Mouse (Mus musculus) ovary, postnatal 10 days (tissue): ENCODE results near the gene Srr.

ENCODE experiments used
- DNase-seq: peaks from one replicate; pipeline ENCODE4 v3.0.0; 2022; ENCODE audit warnings: low spot score

The Srr gene

DNA sequence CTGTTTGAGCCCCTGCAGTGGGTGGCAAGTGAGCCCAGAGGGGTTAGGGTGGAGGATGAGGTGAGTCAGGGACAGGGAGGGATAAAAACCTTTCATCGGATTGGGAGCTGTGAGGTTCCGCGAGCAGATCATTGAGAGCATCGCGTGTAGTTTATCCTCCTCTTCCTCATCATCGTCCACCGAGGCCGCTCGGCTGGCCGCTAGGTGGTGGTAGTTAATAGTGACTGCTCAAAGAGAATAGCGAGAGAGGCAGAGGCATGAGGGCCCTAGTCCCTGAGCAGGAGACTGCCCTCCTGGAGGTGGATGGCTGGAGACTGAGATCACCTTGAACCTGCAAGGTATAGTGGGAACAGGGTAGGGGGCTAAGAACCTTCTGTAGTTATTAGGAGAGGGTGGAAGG, 62.3 kb downstream of the Srr start:
- no peak for DNase-seq

DNA sequence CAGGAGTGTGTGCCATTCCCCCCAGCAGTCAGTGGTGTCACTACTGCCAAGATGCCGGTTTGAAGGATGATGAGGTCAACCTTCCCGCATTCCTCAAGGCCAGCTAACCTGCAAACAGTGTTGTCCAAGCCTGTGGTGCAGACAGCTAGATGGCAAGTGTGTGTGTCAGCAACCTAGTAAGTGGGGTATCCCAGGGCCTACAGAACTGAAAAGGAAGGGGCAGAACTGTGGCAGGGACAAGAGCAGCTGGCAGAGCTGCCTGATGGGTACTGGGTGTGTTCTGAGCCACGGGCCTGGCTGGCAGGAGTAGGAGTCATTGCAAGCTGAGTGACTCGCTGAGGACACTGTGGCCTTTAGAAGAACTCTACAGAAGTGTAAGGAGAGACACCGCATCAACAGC, 63.6 kb downstream of the Srr start:
- no peak for DNase-seq

DNA sequence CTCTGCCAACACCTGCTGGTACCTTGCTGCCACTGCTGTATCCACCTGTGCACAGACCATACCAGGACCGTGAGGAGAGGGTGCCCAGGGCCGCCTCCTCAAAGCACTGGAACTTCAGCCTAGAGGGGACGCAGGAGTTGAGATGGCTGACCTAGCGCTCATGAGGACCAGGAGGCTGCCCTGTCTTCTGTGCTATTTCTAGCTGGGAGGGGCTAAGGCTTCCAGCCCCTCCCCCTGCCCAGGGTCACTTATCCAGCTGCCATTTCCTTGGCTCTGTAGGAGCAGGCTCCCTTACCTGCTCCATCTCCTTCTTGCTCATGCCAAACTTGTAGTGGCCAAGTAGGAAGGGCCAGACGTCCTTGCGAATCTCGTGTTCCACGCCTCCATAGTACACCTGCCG, 68.0 kb downstream of the Srr start:
- DNase-seq: no peak
